Mouse (Mus musculus) layer of hippocampus, adult 11-12 months (tissue): ENCODE measurements around the gene Slc25a47.
A peak's percentile ranks its signal among the peaks of the same experiment; 100 is the strongest.
"Not testable (repeated sequence)": the region's sequence is repeated elsewhere in the genome, so short reads cannot be mapped to it uniquely, and the experiment has no call there.

ENCODE experiments used
- DNase-seq: peaks from one replicate; pipeline ENCODE4 v3.0.0; 2022; ENCODE audit warnings: low spot score

The Slc25a47 gene

GRCm38 (mm10) chr12:108826958-108827535, 8.8 kb upstream of the Slc25a47 start:
- DNase-seq, result no peak

GRCm38 (mm10) chr12:108827641-108828040, 8.2 kb upstream of the Slc25a47 start:
- DNase-seq, result no peak

- DNase-seq, result no peak
Measured at GRCm38 (mm10) chr12:108829636-108830035, 6.2 kb upstream of the Slc25a47 start.

- no peak for DNase-seq
Measured at GRCm38 (mm10) chr12:108830358-108830757, 5.5 kb upstream of the Slc25a47 start.

- peak; percentile 66 for DNase-seq
Measured at GRCm38 (mm10) chr12:108831966-108832643, 3.7 kb upstream of the Slc25a47 start.

- DNase-seq, result peak; percentile 45
Measured at GRCm38 (mm10) chr12:108832851-108833250, 3.0 kb upstream of the Slc25a47 start.

GRCm38 (mm10) chr12:108833408-108833807, 2.4 kb upstream of the Slc25a47 start:
- DNase-seq, result no peak

GRCm38 (mm10) chr12:108834337-108834736, 1.5 kb upstream of the Slc25a47 start:
- DNase-seq, result no peak

- no peak for DNase-seq
Measured at GRCm38 (mm10) chr12:108834786-108835185, 1.1 kb upstream of the Slc25a47 start.

- no peak for DNase-seq
Measured at GRCm38 (mm10) chr12:108835208-108835839, 522 bp upstream of the Slc25a47 start.

GRCm38 (mm10) chr12:108836722-108837121, 876 bp downstream of the Slc25a47 start:
- no peak for DNase-seq

- no peak for DNase-seq
Measured at GRCm38 (mm10) chr12:108841181-108841580, 5.3 kb downstream of the Slc25a47 start.

GRCm38 (mm10) chr12:108842663-108843062, 6.8 kb downstream of the Slc25a47 start:
- no peak for DNase-seq

- not testable (repeated sequence) for DNase-seq
Measured at GRCm38 (mm10) chr12:108848033-108848432, 12.2 kb downstream of the Slc25a47 start.

- DNase-seq, result no peak
Measured at GRCm38 (mm10) chr12:108849488-108850022, 13.7 kb downstream of the Slc25a47 start.

GRCm38 (mm10) chr12:108850129-108850528, 14.3 kb downstream of the Slc25a47 start:
- no peak for DNase-seq

GRCm38 (mm10) chr12:108850886-108851285, 15.0 kb downstream of the Slc25a47 start:
- DNase-seq, result no peak

GRCm38 (mm10) chr12:108852822-108853221, 17.0 kb downstream of the Slc25a47 start:
- no peak for DNase-seq

GRCm38 (mm10) chr12:108855081-108855480, 19.2 kb downstream of the Slc25a47 start:
- no peak for DNase-seq

GRCm38 (mm10) chr12:108856186-108856585, 20.3 kb downstream of the Slc25a47 start:
- no peak for DNase-seq

GRCm38 (mm10) chr12:108857109-108857508, 21.3 kb downstream of the Slc25a47 start:
- DNase-seq, result no peak

GRCm38 (mm10) chr12:108857589-108858184, 21.8 kb downstream of the Slc25a47 start:
- DNase-seq, result no peak

- DNase-seq, result no peak
Measured at GRCm38 (mm10) chr12:108858486-108858885, 22.6 kb downstream of the Slc25a47 start.
